Mouse (Mus musculus) liver, embryonic 15.5 days (tissue): Measurements from ENCODE around the gene Arhgdia. TPM values are rescaled to one million over a fixed set of nuclear protein-coding genes. Genes with fewer than 3 reads are reported as not detected.

Experiments used
- ATAC-seq: fragments of 200-750 bp; cut with Nextera tagmentation; 2 replicates; pipeline ENCODE4 v1.8.0; 2017; ENCODE audit warnings: moderate number of reproducible peaks, mild to moderate bottlenecking, moderate library complexity; ENCODE audit not compliant: insufficient read depth
- H3K27ac ChIP-seq: fragments of 300-500 bp; sonication (generic); replicated peaks from 2 replicates; pipeline ENCODE4 v1.5.1; 2015; ENCODE audit warnings: mild to moderate bottlenecking, inconsistent platforms
- H3K27me3 ChIP-seq: fragments of 300-500 bp; sonication (generic); 2 replicates; pipeline ENCODE4 v1.6.1; 2015; ENCODE audit warnings: mild to moderate bottlenecking, inconsistent platforms
- H3K36me3 ChIP-seq: fragments of 300-500 bp; sonication (generic); replicated peaks from 2 replicates; pipeline ENCODE4 v1.6.1; 2015; ENCODE audit warnings: moderate library complexity, mild to moderate bottlenecking, inconsistent platforms
- H3K4me1 ChIP-seq: fragments of 300-500 bp; sonication (generic); replicated peaks from 2 replicates; pipeline ENCODE4 v1.6.1; 2015; ENCODE audit warnings: inconsistent platforms
- H3K4me2 ChIP-seq: fragments of 300-500 bp; sonication (generic); 2 replicates; pipeline ENCODE4 v1.6.1; 2015; ENCODE audit warnings: moderate library complexity, mild to moderate bottlenecking, inconsistent platforms
- H3K4me3 ChIP-seq: fragments of 300-500 bp; sonication (generic); replicated peaks from 2 replicates; pipeline ENCODE4 v1.5.1; 2015; ENCODE audit warnings: mild to moderate bottlenecking, inconsistent platforms
- H3K9ac ChIP-seq: fragments of 300-500 bp; sonication (generic); 2 replicates; pipeline ENCODE4 v1.6.1; 2015; ENCODE audit warnings: moderate library complexity, mild to moderate bottlenecking, inconsistent platforms
- H3K9me3 ChIP-seq: fragments of 300-500 bp; sonication (generic); replicated peaks from 2 replicates; pipeline ENCODE4 v1.6.1; 2016; ENCODE audit warnings: inconsistent platforms
- WGBS: fragments of 180-500 bp; shearing (Covaris S2); methylation state at CpG from one replicate; pipeline ENCODE4 v1.1.7; 2015; ENCODE audit warnings: mixed read lengths; ENCODE audit not compliant: insufficient replicate concordance; 5-methylcytosine and 5-hydroxymethylcytosine counted together
- polyA plus RNA-seq: library from polyadenylated mRNA; unstranded; fragments of >200 nt; fragmentation: Nextera tagmentation; extraction: Ambion mirVana; gene quantifications from 2 replicates; pipeline ENCODE4 v1.2.1, GENCODE M21; 2015

Arhgdia gene
- 222 and 238 TPM in 2 replicates for polyA plus RNA-seq

GRCm38 (mm10) chr11:120581490-120582267 lies at the start of gene Arhgdia:
Arhgdia (minus strand) TSS chr11:120581624.
- Histone ChIP-seq H3K4me2 (peak within 1 kb of the TSS; percentile 99), H3K27ac (peak within 1 kb of the TSS; percentile 88), H3K36me3 (peaks cover 62% of the 10 kb centered on the region), H3K9ac (peak within 1 kb of the TSS; percentile 87), H3K27me3 (no peaks in the 10 kb centered on the region), H3K4me1 (peaks cover 51% of the 10 kb centered on the region), H3K4me3 (peak within 1 kb of the TSS; percentile 83), H3K9me3 (no peaks in the 10 kb centered on the region; the same call in 1 of the 2 replicates)
- ATAC-seq = peak; percentile 58
- WGBS = 1% methylated on average over 74 of the region's 75 CpGs

GRCm38 (mm10) chr11:120630401-120630871 lies 49.0 kb upstream of the Arhgdia start:
- Histone ChIP-seq H3K4me1 (peaks cover 85% of the 10 kb centered on the region), H3K27ac (peak overlapping the region; percentile 99), H3K27me3 (no peaks in the 10 kb centered on the region), H3K36me3 (peaks cover 24% of the 10 kb centered on the region), H3K4me2 (peak overlapping the region; percentile 94), H3K9ac (peak overlapping the region; percentile 98), H3K9me3 (no peaks in the 10 kb centered on the region), H3K4me3 (peak overlapping the region; percentile 87)
- 19% methylated on average over 5 of the region's 5 CpGs for WGBS
- peak; percentile 33 for ATAC-seq

- 3% methylated on average over 7 of the region's 7 CpGs for WGBS
- Histone ChIP-seq H3K27ac (peak overlapping the region; percentile 99), H3K9ac (peak overlapping the region; percentile 98), H3K9me3 (no peaks in the 10 kb centered on the region), H3K4me3 (peak overlapping the region; percentile 87), H3K4me1 (peaks cover 89% of the 10 kb centered on the region), H3K36me3 (peaks cover 24% of the 10 kb centered on the region), H3K27me3 (no peaks in the 10 kb centered on the region), H3K4me2 (peak overlapping the region; percentile 94)
- ATAC-seq = peak; percentile 57
These were observed 48.5 kb upstream of the Arhgdia start for GRCm38 (mm10) chr11:120629911-120630310.

- H3K4me1 ChIP-seq = peaks cover 84% of the 10 kb centered on the region
- no peaks in the 10 kb centered on the region for H3K27me3 ChIP-seq
- ATAC-seq = no peak
- H3K27ac ChIP-seq = peak overlapping the region; percentile 99
- peak overlapping the region; percentile 94 for H3K4me2 ChIP-seq
- H3K9me3 ChIP-seq = no peaks in the 10 kb centered on the region
- H3K36me3 ChIP-seq = peaks cover 24% of the 10 kb centered on the region
- H3K9ac ChIP-seq = peak overlapping the region; percentile 98
- WGBS = 24% methylated on average over 23 of the region's 23 CpGs
- H3K4me3 ChIP-seq = peak overlapping the region; percentile 87
These were observed 47.9 kb upstream of the Arhgdia start for GRCm38 (mm10) chr11:120629341-120629730.

DNA sequence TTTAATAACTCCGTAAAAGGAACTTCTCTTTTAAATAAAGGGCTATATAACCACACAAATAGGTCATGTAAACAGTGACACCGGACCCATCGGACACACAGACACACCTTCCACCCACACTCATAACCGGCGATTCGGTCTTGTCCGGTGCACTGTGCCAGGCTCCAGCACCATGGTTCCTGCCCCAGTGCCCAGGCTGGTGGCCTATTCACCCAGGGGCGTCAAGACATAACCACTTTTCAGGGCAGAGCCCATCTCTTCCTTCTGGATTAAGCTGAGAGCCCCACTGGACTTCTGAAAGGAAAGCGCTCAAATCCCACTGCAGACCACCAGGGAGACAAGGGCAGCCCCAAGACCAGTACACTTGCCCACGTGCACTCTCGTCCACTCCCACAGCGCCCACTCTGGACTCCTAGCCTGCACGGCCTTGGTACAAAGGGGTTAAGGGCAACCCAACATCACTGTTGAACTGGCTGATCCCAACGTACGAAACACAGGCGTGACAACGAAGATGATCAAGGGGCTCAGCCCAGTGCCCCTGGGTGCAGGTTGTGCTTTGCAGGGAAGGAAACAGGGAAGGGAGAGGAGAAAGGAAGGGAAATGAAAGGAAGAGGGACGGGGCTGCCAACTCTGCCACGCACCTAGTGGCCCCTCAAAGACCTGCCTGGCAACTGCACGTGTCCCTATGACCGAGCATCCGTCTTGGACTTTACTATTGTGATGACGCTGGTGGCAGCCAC lies 47.3 kb upstream of the Arhgdia start:
- peak overlapping the region; percentile 94 for H3K4me2 ChIP-seq
- H3K4me3 ChIP-seq = peak overlapping the region; percentile 87
- H3K9ac ChIP-seq = peak overlapping the region; percentile 98
- ATAC-seq = no peak
- H3K36me3 ChIP-seq = peaks cover 24% of the 10 kb centered on the region
- no peaks in the 10 kb centered on the region for H3K9me3 ChIP-seq
- 80% methylated on average over 23 of the region's 23 CpGs for WGBS
- peak overlapping the region; percentile 99 for H3K27ac ChIP-seq
- no peaks in the 10 kb centered on the region for H3K27me3 ChIP-seq
- H3K4me1 ChIP-seq = peaks cover 84% of the 10 kb centered on the region

GRCm38 (mm10) chr11:120627468-120628300 lies 46.3 kb upstream of the Arhgdia start:
- H3K9me3 ChIP-seq = no peaks in the 10 kb centered on the region
- peaks cover 35% of the 10 kb centered on the region for H3K36me3 ChIP-seq
- H3K4me1 ChIP-seq = peaks cover 92% of the 10 kb centered on the region
- peak overlapping the region; percentile 96 for H3K27ac ChIP-seq
- H3K9ac ChIP-seq = peak overlapping the region; percentile 28
- no peak for ATAC-seq
- H3K4me3 ChIP-seq = peak overlapping the region; percentile 27
- H3K4me2 ChIP-seq = peak overlapping the region; percentile 45
- 33% methylated on average over 22 of the region's 22 CpGs for WGBS
- H3K27me3 ChIP-seq = no peaks in the 10 kb centered on the region

DNA sequence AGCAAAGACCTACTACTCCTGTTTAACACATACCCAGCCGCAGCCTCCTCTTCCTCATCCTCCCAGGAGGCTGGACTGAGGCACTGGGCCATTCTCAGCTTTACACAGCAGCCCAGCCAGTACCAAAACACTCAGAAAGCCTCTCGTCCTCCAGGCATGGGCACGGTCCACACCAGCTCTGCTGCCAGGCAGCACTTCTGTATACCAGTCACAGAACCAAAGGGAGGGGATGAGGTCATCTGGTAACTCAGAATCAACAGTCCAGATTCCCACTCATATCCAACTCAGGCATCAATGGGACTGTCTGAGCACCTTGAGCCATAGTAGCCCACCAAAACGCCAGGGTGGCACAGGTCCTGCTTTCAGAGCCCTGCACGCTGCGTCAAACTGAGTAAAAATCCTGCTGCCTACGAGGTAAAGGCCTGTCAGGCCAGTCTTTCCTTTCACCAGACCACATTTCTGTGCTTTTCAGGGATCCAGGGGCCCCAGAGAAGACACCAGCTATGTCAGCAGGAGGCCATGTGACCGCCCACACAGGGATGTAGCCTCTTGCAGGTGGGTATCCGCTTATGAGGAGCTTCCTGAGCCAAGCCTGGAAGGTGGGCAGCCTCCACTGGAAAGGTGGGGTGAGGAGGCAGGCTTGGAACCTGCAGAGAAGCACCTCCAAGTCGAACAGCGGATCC lies 45.5 kb upstream of the Arhgdia start:
- H3K27ac ChIP-seq = peak overlapping the region; percentile 96
- WGBS = 76% methylated on average over 11 of the region's 11 CpGs
- H3K9me3 ChIP-seq = no peaks in the 10 kb centered on the region
- no peak for ATAC-seq
- H3K9ac ChIP-seq = 0 out of 2 replicates have a peak overlapping the region, but pooled peaks have one; percentile 28
- H3K36me3 ChIP-seq = peaks cover 42% of the 10 kb centered on the region
- H3K27me3 ChIP-seq = no peaks in the 10 kb centered on the region
- no peak overlapping the region for H3K4me3 ChIP-seq
- peaks cover 90% of the 10 kb centered on the region for H3K4me1 ChIP-seq
- peak overlapping the region; percentile 45 for H3K4me2 ChIP-seq

- H3K4me2 ChIP-seq = peak within 1 kb of the TSS; percentile 90
- no peak for ATAC-seq
- 12% methylated on average over 5 of the region's 5 CpGs for WGBS
- peak within 1 kb of the TSS; percentile 93 for H3K4me3 ChIP-seq
- H3K36me3 ChIP-seq = peaks cover 59% of the 10 kb centered on the region
- peak within 1 kb of the TSS; percentile 93 for H3K9ac ChIP-seq
- H3K4me1 ChIP-seq = peaks cover 73% of the 10 kb centered on the region
- H3K27me3 ChIP-seq = no peaks in the 10 kb centered on the region
- H3K9me3 ChIP-seq = no peaks in the 10 kb centered on the region
- peak within 1 kb of the TSS; percentile 96 for H3K27ac ChIP-seq
These were observed 43.8 kb upstream of the Arhgdia start, which contains the start of gene Sirt7 for GRCm38 (mm10) chr11:120625152-120625775. Sirt7 (minus strand) TSS chr11:120625240.

- Histone ChIP-seq H3K9me3 (no peaks in the 10 kb centered on the region), H3K4me1 (peaks cover 67% of the 10 kb centered on the region), H3K4me2 (peak overlapping the region; percentile 90), H3K4me3 (peak overlapping the region; percentile 93), H3K36me3 (peaks cover 65% of the 10 kb centered on the region), H3K27ac (peak overlapping the region; percentile 96), H3K27me3 (no peaks in the 10 kb centered on the region), H3K9ac (peak overlapping the region; percentile 93)
- peak; percentile 64 for ATAC-seq
- 1% methylated on average over 53 of the region's 53 CpGs for WGBS
These were observed 43.3 kb upstream of the Arhgdia start for GRCm38 (mm10) chr11:120624680-120625111.
